ENCODE assay signal across 19 mouse cellular contexts in genomic region chr13:102726876-102727275, GRCm38 (mm10).
"Had no signal": no experiment of that assay in that cellular context is flagged by ENCODE, and none has a peak within 500 bp of the region (broad histone marks: within the 10 kb centered on the region; RNA-seq: fewer than 3 reads in every experiment).

No protein-coding gene starts in this region.

- H3K4me3 ChIP-seq: myocyte; neural tube, embryonic 13.5 days; neural tube, embryonic 15.5 days had no signal

- H3K27ac ChIP-seq: liver, embryonic 14.5 days; neural tube, embryonic 13.5 days; neural tube, embryonic 15.5 days had no signal

- H3K27me3 ChIP-seq: neural tube, embryonic 13.5 days; neural tube, embryonic 15.5 days had no signal

- H3K9ac ChIP-seq: liver, embryonic 14.5 days; lung, embryonic 14.5 days; neural tube, embryonic 13.5 days; neural tube, embryonic 15.5 days had no signal

- H3K9me3 ChIP-seq: neural tube, embryonic 13.5 days; neural tube, embryonic 15.5 days had no signal

- H3K4me2 ChIP-seq: lung, embryonic 14.5 days; midbrain, embryonic 11.5 days; neural tube, embryonic 13.5 days; neural tube, embryonic 15.5 days had no signal

- H3K36me3 ChIP-seq: neural tube, embryonic 13.5 days; neural tube, embryonic 15.5 days had no signal

- H3K4me1 ChIP-seq: neural tube, embryonic 13.5 days; neural tube, embryonic 15.5 days had no signal

- ATAC-seq: midbrain, embryonic 16.5 days had no signal

- DNase-seq: lung, adult 18-20 months; lung, embryonic 14.5 days; lung, postnatal 10 days; lung, postnatal 4 days; midbrain, embryonic 14.5 days; retina, postnatal 1 day; right cerebral cortex, adult 18-20 months; right cerebral cortex, postnatal 25 days; right cerebral cortex, postnatal 4 days; spleen, adult 18-20 months; thymus, adult 18-20 months; thymus, postnatal 14 days; thymus, postnatal 36 days had no signal
